ENCODE assay signal across 8 mouse cellular contexts in the genomic region with DNA sequence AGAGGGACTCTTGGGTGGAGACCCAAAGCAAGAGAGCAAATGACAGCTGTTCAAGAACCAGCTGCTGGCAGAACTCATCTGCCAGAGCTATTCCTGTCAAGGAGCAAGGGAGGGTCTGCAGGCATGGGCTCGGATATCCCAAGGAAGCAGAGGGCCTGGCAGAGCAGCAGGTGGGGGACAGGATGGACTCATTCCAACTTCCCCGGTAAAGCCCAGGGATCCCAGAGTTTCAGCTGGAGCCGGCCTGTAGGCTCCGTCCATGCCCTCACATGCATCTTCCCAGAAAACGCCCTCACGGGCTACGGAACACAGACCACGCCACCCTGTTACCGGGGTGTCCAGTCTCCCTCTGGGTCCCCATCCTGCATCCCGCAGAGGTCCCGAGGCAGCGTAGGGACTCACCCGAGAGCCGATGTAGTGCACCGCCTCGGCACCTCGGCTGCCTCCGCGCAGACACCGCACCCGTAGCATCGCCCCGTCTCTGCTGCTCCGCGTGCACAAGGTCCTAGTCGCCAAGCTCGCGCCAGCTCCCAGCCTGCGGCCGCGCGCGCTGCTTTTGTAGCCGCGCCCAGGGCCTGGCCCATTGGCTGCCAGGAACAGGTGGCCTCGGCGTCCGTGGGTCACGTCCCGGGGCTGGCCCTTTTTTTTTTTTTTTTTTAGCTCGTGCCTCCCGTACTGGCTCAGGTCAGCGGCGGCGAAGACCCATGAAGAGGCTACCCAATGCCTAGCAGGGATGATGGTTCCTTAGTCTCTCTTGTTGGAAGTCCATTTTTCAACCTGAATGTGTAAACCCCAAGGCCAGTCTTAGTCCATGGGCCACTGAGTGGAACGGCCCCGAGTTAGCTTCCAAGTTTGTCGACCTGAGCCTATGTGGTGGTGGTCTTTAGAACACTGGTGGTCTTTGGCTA. TPM values are rescaled to one million over a fixed set of nuclear protein-coding genes. Genes with fewer than 3 reads are reported as not detected.
DNase-seq lines count a peak whose midpoint lies in the region; ATAC-seq lines count a peak whose summit lies in the region.

A gene (minus strand): TSS at position 558 of the 908 bp plus-strand sequence.

- H3K27ac ChIP-seq in embryonic facial prominence, embryonic 10.5 days (replicated peaks): peak within 1 kb of the TSS; percentile 78
- no peak within 1 kb of the TSS for H3K27ac ChIP-seq in intestine, embryonic 15.5 days

- H3K36me3 ChIP-seq in embryonic facial prominence, embryonic 10.5 days (replicated peaks): no peaks in the 10 kb centered on the region
- no peaks in the 10 kb centered on the region for H3K36me3 ChIP-seq in intestine, embryonic 15.5 days

- 4% methylated on average over 48 of the region's 48 CpGs for WGBS in embryonic facial prominence, embryonic 10.5 days
- WGBS in intestine, embryonic 15.5 days: 2% methylated on average over 48 of the region's 48 CpGs

- H3K4me2 ChIP-seq in intestine, embryonic 15.5 days (replicated peaks): peak within 1 kb of the TSS; percentile 95

- peak within 1 kb of the TSS; percentile 60 for H3K9ac ChIP-seq in intestine, embryonic 15.5 days

- H3K27me3 ChIP-seq in embryonic facial prominence, embryonic 10.5 days (replicated peaks; ENCODE audit: low read depth, poor library complexity, severe bottlenecking): peaks cover 42% of the 10 kb centered on the region
- peaks cover 7% of the 10 kb centered on the region; the same call in 1 of the 2 replicates for H3K27me3 ChIP-seq in intestine, embryonic 15.5 days (replicated peaks)

- peak; percentile 67 for DNase-seq in adrenal gland, postnatal 25 days
- peak; percentile 82 for DNase-seq in embryonic facial prominence, embryonic 10.5 days (ENCODE audit: low spot score)
- peak; percentile 46 to 70 for DNase-seq in gastrocnemius, postnatal 4 days (ENCODE audit: low spot score in 2 of 2)
- peak; percentile 80 to 84 for DNase-seq in left cerebral cortex, postnatal 25 days (ENCODE audit: low spot score in 2 of 2)
- peak; percentile 86 to 90 for DNase-seq in right cerebral cortex, postnatal 10 days (ENCODE audit: low spot score in 2 of 2)
- DNase-seq in yolk sac, embryonic 10.5 days (ENCODE audit: low spot score): peak; percentile 43

- intact Hi-C loops in left cerebral cortex, postnatal 25 days (cut with DNase I): loop anchor here (5.0 kb wide), 1 partner anchor 234 kb away; no protein-coding TSS in a partner anchor

- no peaks in the 10 kb centered on the region for H3K9me3 ChIP-seq in embryonic facial prominence, embryonic 10.5 days
- H3K9me3 ChIP-seq in intestine, embryonic 15.5 days: no peaks in the 10 kb centered on the region

- ATAC-seq in intestine, embryonic 15.5 days: peak; percentile 99
- ATAC-seq in megakaryocyte progenitor cell, adult 5-6 weeks (replicated peaks; ENCODE audit: poor library complexity): peak; percentile 97

- peak within 1 kb of the TSS; percentile 70 for H3K4me3 ChIP-seq in embryonic facial prominence, embryonic 10.5 days
- peak within 1 kb of the TSS; percentile 52 for H3K4me3 ChIP-seq in intestine, embryonic 15.5 days (replicated peaks)

- peaks cover 8% of the 10 kb centered on the region; the same call in 1 of the 2 replicates for H3K4me1 ChIP-seq in embryonic facial prominence, embryonic 10.5 days
- peaks cover 3% of the 10 kb centered on the region; the same call in 1 of the 2 replicates for H3K4me1 ChIP-seq in intestine, embryonic 15.5 days (replicated peaks)

RNA-seq across cellular contexts. Expression of the gene that starts here (rescaled TPM):
- total RNA-seq in adrenal gland, postnatal 25 days (2021): 2.0 and 5.0 TPM in 2 replicates
- polyA plus RNA-seq in embryonic facial prominence, embryonic 10.5 days (2016; fragmentation: Nextera tagmentation; extraction: Ambion mirVana): 6.6 and 7.2 TPM in 2 replicates
- 100 to 1,000 TPM; 282 to 422 TPM for total RNA-seq in gastrocnemius, postnatal 4 days (2021)
- polyA plus RNA-seq in intestine, embryonic 15.5 days (2015; fragmentation: Nextera tagmentation; extraction: Ambion mirVana): 18.9 and 23.9 TPM in 2 replicates
- total RNA-seq in left cerebral cortex, postnatal 25 days (2021): 10 to 100 TPM; 53.7 to 55.2 TPM
- 199 and 209 TPM in 2 replicates for total RNA-seq in megakaryocyte progenitor cell, adult 5-6 weeks (2015)
- 131 and 133 TPM in 2 replicates for total RNA-seq in megakaryocyte progenitor cell, adult 5-6 weeks (2017)
